Mouse (Mus musculus): ENCODE measurements at regions not wholly inside any gene's neighbourhood (a gene's known extent, or its start where the extent isn't known, plus 50 kb on each side); places are given as distances from the start of the nearest gene placed in this dataset.

- DNase-seq (ENCODE audit: low spot score) = no peak
Measured at GRCm38 (mm10) chr1:55983522-55984066, 577.9 kb downstream of the Plcl1 start.

- DNase-seq (ENCODE audit: low spot score) = no peak
Measured at GRCm38 (mm10) chr1:55997074-55997473, 591.4 kb downstream of the Plcl1 start.

Measured in ovary, postnatal 14 days (tissue).